Mouse (Mus musculus): ENCODE data around the gene Ttll11.
A peak's percentile ranks its signal among the peaks of the same experiment; 100 is the strongest.

DNA sequence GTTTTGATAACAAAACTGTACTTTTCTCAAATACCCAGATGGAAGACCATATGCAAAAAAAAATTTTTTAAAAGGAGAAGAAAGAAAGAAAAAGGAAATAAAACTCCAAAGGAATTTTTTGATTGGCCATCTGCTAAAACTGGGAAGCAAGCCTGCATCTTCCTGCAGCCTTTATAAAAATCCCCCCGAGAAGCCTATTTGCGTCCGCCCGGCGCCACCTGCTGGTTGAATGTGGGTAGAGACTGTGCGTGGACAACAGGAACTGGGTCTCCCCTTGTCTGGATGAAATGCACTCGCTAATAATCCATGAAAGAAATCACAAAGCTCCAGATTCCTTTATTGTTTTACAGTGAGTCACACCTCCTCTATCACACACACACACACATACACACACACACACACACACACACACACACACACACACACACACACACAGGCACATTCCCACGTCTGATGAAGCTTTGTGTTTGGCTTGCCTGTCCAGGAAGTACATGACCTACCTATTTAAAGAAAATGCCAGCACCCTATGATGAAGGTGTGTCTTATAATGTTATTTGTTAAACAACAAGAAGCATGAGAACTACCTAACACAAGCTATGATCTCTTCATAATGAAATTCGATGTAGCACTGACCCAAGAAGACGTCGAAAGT lies 49.1 kb downstream of the Ttll11 start:
- TF ChIP-seq CTCF (IDR thresholded peaks at IDR 0.05; ENCODE audit: low read depth, low read length), result peak; percentile 90
- TF ChIP-seq POLR2A (IDR thresholded peaks at IDR 0.05; ENCODE audit: borderline replicate concordance, low read depth, low read length), result no peak

Measured in bone marrow macrophage, adult 2 months (primary cell).